Mouse (Mus musculus) left cerebral cortex, adult 18-20 months (tissue): ENCODE data around the gene Gm12248. TPM values are rescaled to one million over a fixed set of nuclear protein-coding genes. Genes with fewer than 3 reads are reported as not detected.

Experiments
- DNase-seq, 2 experiments: peaks; one replicate each; pipeline ENCODE4 v3.0.0; 2021 to 2022; ENCODE audit warnings: low spot score in 2 of 2, mixed read lengths in 1 of 2
- long read RNA-seq, 2 experiments: library from polyadenylated mRNA; stranded (forward); transcript quantifications; one replicate each; pipeline ENCODE4 v2.0.0; 2021
- total RNA-seq, 2 experiments: library from RNA; stranded (reverse); gene quantifications; 2 replicates each; pipeline ENCODE4 v1.2.3; 2021

Gm12248 gene
- not detected for total RNA-seq
- long read RNA-seq, experiment 1, partial matches to known transcripts: 0 of 14 reads
- long read RNA-seq, experiment 1, other reads (novel, unspliced or antisense): 14 of 14 reads
- long read RNA-seq, experiment 2: 0 reads

DNA sequence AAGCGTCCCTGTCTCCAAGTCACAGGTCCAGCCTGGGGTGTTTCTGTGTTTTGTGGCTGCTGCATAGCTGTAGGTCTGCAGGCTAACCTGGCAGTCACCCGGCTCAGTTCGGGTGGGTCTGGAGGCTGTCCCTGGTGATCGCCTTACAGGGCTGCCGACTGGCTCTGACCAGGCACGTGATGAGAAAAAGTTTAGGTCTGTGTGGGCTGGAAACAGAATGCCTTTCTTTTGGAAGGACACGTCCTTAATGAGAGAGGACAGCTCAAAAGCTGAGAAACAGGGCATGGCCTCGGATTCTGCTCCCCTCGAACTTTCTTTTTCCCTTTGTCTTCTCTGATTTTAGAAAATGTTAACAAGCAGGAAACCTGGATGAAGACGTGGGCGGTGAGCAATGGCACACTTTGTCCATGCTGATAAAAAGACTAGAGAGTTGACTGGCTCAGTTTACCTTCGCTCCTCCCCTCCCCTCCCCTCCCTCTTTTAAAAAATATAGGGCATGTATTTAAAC is at the start of gene Gm12248:
TSS of gene Gm12248 (minus strand) at position 114 of the 508 bp plus-strand sequence.
- DNase-seq: no peak

GRCm38 (mm10) chr11:58139466-58139865 is 46.5 kb upstream of the Gm12248 start:
- no peak for DNase-seq

DNA sequence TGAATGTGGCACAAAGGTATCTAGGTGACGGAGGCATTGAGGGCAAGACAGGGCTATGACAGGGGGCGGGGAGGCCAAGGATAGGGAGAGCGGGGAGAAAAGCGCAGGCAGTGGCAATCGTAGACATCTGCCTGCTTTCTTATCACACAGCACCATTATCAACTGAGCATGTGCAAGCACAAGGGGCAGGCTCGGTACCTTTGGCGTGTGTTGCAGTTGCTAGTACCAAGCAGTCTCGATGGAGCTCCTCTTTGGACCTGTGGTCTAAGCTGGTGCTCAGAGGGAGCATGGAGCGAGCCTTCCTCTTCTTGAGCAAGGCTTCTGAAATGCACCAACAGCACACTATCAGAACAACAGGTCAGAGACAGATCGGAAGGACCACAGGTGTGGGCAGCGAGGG is 45.9 kb upstream of the Gm12248 start:
- DNase-seq: no peak

DNA sequence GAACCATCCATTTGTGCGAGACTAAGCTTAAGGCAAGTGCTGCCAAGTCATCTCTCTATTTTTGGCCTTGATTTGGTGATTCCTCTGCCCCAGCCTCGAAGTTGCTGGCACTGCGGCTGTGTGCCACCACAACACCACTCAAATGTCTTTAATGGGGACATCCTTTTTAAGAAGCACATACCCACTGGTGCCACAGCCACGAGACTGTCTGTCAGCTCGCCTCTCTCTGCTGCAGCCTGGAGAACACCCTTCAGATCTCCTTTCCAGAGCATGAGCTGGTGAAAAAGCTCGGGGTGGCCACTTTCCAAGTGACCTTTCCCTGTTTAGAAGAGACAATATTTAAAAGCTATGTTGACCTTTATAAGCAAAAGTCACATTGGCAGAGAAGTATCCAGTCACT is 43.7 kb upstream of the Gm12248 start:
- DNase-seq: peak in 1 of 2 experiments; percentile 31

DNA sequence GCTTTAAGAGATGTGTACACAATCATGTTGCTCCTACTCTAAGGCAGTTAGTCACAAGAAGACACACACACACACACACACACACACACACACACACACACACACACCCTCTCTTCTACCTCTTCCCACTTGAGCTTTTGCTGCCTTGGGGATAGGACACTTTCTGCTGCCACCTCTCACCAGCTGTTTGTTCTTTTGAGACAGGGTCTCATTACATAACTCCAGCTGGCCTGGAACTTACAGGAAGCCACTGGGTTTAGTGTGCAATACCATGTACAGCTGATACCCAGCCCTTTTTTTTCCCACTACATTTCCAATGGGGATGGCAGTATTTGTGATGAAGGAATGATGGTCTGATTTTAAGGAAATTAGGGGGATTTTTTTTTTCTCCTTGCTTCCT is 42.4 kb upstream of the Gm12248 start:
- DNase-seq: no peak

DNA sequence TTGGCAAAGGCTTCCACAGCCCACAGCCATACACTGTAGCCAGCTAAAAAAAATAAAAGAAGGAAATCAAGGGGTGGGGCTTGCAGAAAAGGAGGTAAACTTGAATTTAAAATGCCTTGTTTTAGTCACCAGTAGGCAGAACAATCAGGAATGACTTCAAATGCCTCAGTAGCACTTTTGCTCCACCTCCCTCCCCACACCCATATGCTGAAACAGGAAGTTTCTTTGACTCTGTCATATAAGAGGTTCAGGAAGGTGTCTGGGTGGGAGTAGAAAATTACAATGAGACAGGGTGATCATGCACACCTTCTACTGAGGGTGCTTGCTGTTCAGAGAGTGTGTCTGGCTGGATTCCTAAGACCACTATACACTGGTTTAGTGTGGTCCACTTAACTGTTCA is 41.9 kb upstream of the Gm12248 start:
- DNase-seq: no peak

DNA sequence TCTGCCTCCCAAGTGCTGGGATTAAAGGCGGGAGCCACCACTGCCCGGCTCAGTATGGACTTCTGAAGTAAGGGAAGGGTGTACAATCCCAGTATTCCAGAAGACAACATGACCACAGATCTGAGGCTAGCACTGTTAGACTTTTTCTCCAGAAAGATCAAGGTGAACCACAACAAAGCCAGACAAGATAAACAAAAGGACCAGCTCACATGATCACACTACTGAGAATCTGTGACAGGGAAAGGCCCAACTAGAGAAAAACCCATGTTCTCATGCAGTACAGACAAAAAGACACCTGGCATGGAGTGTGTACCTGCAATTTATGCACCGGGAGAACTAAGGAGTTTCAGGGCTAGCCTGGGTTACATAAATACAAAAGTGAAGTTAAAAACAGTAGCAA is 39.1 kb upstream of the Gm12248 start:
- DNase-seq: no peak

DNA sequence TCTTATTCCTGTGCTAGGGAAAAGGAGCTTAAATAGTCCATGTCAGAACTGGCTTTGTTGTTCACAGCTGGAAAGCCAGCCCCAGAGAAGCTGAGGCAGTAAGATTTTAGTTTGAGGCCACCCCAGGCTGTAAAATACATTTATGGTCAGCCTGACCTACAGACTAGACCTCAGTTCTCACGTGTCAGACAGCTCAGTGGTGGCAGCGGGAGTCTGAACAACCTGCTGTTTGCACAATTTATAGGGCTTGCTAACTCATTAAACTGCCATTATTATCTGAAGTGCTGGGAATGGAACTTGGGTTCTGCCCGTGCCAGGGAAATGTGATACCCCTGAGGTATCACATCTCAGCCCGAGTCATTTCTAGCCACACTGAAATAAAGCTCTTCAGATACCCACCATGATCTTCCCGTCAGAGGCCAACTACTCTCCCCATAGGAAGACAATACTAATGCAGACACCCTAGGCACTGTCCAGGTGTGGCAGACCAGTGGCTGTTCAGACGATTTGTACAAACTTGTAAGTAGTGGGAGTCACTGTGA is 36.4 kb upstream of the Gm12248 start:
- DNase-seq: no peak

DNA sequence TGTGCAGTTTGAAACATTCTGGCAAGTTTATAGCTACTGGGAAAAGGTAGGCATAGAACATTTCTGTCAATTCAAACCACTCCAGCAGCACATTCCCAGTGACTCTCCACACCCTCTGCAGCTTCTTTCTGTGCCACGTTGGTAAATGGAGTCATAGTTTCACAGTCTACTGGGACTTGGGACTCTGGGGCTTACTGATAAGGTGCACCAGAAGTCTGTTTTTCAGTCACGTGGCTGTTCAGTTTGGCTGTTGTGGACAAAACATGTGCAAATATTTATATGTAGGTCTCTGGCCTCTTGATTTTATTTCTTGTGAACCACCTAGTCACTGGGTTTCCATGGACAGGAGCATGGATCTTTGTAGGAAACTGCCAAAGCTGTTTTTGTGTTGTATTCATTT is 34.6 kb upstream of the Gm12248 start:
- no peak for DNase-seq

- DNase-seq: no peak
Measured at GRCm38 (mm10) chr11:58126397-58127160, 33.6 kb upstream of the Gm12248 start.

DNA sequence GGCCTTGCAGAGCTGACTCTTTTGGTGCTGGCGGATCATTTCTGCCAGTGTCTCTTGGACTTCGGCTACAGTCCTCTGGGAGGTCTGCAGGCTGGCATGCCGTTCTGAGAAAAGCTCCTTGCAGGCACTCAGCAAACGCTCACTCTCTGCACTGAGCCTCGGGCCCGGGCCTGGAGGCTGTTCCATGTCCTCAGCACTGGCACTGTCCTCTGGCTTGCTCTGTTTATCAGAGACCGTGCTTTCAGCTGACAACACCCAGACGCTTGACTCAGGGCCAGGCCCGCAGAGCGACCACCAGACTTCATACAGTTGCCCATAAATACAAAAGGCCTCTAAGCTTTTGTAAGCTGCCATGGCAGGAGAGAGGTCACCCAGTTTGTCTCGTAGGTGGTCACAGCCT is 32.1 kb upstream of the Gm12248 start:
- no peak for DNase-seq

DNA sequence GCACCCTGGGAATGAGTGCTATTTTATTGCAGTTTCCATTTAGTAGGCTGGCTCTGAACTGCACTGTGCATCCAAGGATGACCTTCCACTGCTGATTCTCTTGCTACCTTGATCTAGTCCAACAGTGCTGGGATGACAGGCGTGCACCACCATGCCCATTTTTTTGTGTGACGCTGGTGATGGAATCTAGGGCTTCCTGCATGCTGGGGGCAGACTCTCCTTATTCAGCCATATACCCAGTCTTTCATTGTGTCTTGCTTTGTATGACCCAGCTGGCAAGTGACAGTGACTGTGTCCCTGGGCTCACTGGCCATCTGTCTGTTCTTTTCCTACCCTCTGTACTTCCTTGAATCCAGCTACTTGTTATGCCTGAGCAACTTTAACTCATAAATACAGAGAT is 30.8 kb upstream of the Gm12248 start:
- DNase-seq: no peak

GRCm38 (mm10) chr11:58121351-58121750 is 28.4 kb upstream of the Gm12248 start:
- DNase-seq: no peak

DNA sequence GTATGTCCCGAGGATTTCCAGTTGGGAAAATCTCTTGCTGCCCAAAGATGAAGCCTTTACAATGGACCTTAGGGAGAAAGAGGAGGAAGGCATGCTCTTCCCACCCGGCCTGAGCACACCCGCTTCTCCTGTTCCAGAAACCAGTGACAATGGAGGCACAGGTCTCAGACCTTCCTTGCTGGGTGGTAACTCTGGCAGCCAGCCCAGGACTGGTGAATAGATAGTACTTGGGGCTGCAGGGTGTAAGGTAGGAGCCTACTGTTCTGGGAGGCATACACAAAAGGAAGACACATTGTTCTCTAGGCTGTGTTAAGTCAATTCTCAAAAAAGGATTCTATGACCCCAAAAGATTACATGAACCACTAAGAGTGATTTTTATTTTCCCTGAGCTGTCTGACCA is 27.7 kb upstream of the Gm12248 start:
- DNase-seq: no peak

DNA sequence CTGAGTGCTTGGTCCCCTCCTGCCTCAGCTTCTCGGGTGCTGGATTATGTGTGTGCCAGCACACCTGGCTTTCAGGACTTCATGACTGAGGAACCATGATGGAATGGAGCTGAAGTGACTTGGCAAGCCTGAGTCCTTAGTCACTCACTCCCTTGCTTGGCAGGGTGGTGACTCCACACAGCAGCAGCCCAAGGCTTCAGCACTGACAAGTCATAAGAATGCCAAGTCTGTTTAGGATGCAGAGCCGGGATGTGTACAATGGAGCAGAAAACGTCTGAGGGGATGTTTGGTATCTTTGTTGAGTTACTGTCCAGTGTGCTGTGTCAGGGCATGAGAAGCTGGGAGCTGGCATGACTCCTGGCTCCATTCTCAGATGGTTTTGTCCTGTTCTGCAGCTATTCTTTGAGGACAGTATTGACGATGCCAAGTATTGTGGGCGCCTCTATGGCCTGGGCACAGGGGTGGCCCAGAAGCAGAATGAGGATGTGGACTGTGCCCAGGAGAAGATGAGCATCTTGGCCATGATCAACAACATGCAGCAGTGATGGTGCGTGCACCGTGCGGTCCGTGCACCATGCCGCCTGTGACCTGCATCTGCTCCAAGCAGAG is 24.2 kb upstream of the Gm12248 start:
- no peak for DNase-seq

DNA sequence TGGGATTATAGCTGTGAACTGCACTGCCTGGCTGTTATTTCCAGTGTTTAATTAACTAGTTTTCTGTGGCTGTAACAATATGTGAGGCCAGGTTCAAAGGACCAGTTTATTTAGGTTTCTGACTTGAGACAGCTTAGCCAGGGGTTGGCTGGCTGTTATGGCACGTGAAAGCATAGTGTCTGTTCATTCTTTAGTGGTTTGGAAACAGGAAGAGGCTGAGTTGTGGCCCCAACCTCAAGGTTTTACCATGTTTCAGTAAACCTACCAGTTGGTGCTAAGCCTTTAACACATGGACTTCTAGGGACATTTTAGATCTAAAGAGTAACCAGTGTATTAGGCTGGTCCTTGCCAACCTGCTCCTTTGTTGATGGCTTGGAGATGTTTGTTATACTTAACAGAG is 23.6 kb upstream of the Gm12248 start:
- DNase-seq: no peak

GRCm38 (mm10) chr11:58107664-58108337 is 14.9 kb upstream of the Gm12248 start:
- no peak for DNase-seq

DNA sequence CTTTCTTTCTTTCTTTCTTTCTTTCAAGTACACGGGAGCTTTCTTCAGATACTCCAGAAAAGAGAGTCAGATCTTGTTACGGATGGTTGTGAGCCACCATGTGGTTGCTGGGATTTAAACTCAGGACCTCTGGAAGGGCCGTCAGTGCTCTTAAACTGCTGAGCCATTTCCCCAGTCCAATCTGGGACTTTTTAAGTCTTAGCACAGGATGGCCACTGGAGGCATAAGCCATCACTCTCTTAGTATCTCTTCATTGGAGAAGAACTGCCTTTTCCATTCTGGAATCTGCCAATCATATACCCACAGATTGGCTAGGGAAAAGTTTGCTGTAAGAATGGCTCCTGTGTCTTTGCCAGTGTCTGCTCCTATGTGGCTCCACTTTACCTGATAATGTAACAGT is 14.1 kb upstream of the Gm12248 start:
- no peak for DNase-seq

DNA sequence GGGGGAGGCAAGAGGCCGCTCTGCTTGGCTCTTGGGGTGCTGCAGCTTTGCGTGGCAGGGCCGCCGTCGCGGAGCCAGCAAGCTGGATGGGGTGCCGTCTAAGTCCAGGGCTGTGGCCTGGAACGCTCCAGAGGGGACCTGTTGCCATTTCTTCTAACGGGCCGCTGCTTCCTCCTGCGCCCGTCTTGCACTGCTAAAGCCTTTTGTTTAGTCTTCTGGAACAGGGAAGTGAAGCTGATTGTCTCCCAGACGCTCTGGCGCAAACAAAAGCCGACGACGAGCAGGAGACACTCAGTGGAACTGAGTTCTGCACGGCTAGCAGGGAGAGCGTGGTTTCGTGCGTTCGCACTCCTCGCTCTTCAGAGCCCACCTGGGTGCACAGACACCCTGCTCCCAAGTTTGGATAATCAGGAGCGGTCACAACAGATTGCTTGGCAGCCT is 11.4 kb upstream of the Gm12248 start:
- peak in 1 of 2 experiments; percentile 23 for DNase-seq

DNA sequence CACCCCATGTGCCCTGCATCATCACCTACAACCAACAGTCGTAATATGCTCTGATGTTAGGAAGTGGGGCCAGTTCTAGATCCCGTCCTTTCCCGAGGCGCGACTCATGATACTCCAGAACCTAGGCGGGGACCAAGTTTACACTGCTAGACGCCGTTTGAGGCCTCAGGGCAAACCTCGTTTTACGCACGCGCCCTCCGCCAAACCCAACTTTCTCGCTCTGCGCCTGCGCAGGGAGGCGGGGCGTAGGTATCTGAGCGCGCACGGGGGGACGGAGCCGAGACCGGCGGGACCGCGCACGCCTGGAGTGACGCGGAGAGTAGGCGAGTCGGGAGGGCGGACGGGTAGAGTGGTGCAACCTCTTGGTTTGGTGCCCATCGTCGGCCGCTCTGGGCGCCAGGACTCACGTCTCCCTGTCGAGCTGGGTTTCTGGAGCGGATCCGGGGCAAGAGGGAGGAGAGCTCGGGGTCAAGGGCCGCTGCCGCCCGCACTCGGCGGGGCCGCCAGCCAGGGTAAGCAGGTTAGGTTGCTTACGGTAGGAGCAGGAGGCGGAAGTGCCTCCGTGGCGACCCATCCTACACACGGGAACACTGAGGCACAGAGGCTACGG is 10.9 kb upstream of the Gm12248 start, which contains the start of gene Cnot8:
TSS of gene Cnot8 (plus strand) at position 457 of the 610 bp plus-strand sequence.
- DNase-seq: peak; percentile 99

GRCm38 (mm10) chr11:58103344-58103653 is 10.4 kb upstream of the Gm12248 start:
- no peak for DNase-seq
